Mouse (Mus musculus): ENCODE measurements around the gene Arl14. TPM values are rescaled to one million over a fixed set of nuclear protein-coding genes. Genes with fewer than 3 reads are reported as not detected.
A peak's percentile ranks its signal among the peaks of the same experiment; 100 is the strongest.
"Not testable (repeated sequence)": the region's sequence is repeated elsewhere in the genome, so short reads cannot be mapped to it uniquely, and the experiment has no call there.

Arl14 gene
- polyA plus RNA-seq, 1 experiment from 2014 or later: not detected

GRCm38 (mm10) chr3:69226496-69226895, 4.3 kb downstream of the Arl14 start:
- ATAC-seq (ENCODE audit: low FRiP score, low TSS enrichment): no peak
- H3K4me3 ChIP-seq (replicated peaks; ENCODE audit: low read depth, low read length): no peak overlapping the region
- H3K4me2 ChIP-seq (ENCODE audit: low read length): no peak overlapping the region
- 83% methylated on average over 2 of the region's 2 CpGs for WGBS
- no peaks in the 10 kb centered on the region for H3K4me1 ChIP-seq (ENCODE audit: control insufficient read depth, insufficient read depth, low read length)
- H3K9me3 ChIP-seq (ENCODE audit: control insufficient read depth, low read length): no peaks in the 10 kb centered on the region
- no peaks in the 10 kb centered on the region for H3K27me3 ChIP-seq (ENCODE audit: control insufficient read depth, insufficient read depth, low read length)
- H3K36me3 ChIP-seq (ENCODE audit: control insufficient read depth, insufficient read depth, low read length): no peaks in the 10 kb centered on the region
- H3K27ac ChIP-seq (replicated peaks; ENCODE audit: low read depth, low read length): no peak overlapping the region
- no peak overlapping the region for H3K9ac ChIP-seq (replicated peaks; ENCODE audit: low read length)
- no peak for DNase-seq

- no peak overlapping the region for H3K4me2 ChIP-seq (ENCODE audit: low read length)
- no peak overlapping the region for H3K9ac ChIP-seq (replicated peaks; ENCODE audit: low read length)
- H3K4me1 ChIP-seq (ENCODE audit: control insufficient read depth, insufficient read depth, low read length): no peaks in the 10 kb centered on the region
- no peaks in the 10 kb centered on the region for H3K27me3 ChIP-seq (ENCODE audit: control insufficient read depth, insufficient read depth, low read length)
- no peaks in the 10 kb centered on the region for H3K9me3 ChIP-seq (ENCODE audit: control insufficient read depth, low read length)
- DNase-seq: no peak
- 94% methylated on average over 1 of the region's 1 CpGs for WGBS
- no peaks in the 10 kb centered on the region for H3K36me3 ChIP-seq (ENCODE audit: control insufficient read depth, insufficient read depth, low read length)
- H3K4me3 ChIP-seq (replicated peaks; ENCODE audit: low read depth, low read length): no peak overlapping the region
- H3K27ac ChIP-seq (replicated peaks; ENCODE audit: low read depth, low read length): no peak overlapping the region
- ATAC-seq (ENCODE audit: low FRiP score, low TSS enrichment): no peak
Measured at GRCm38 (mm10) chr3:69228002-69228401, 5.8 kb downstream of the Arl14 start.

GRCm38 (mm10) chr3:69231522-69232138, 9.4 kb downstream of the Arl14 start:
- Histone ChIP-seq H3K4me1 (ENCODE audit: control insufficient read depth, insufficient read depth, low read length) (no peaks in the 10 kb centered on the region), H3K27ac (replicated peaks; ENCODE audit: low read depth, low read length) (no peak overlapping the region), H3K27me3 (ENCODE audit: control insufficient read depth, insufficient read depth, low read length) (no peaks in the 10 kb centered on the region), H3K4me3 (replicated peaks; ENCODE audit: low read depth, low read length) (no peak overlapping the region), H3K4me2 (ENCODE audit: low read length) (no peak overlapping the region), H3K9ac (replicated peaks; ENCODE audit: low read length) (no peak overlapping the region), H3K36me3 (ENCODE audit: control insufficient read depth, insufficient read depth, low read length) (no peaks in the 10 kb centered on the region), H3K9me3 (ENCODE audit: control insufficient read depth, low read length) (no peaks in the 10 kb centered on the region)
- no peak for ATAC-seq (ENCODE audit: low FRiP score, low TSS enrichment)
- DNase-seq: no peak
- 95% methylated on average over 14 of the region's 14 CpGs for WGBS

GRCm38 (mm10) chr3:69233552-69234189, 11.5 kb downstream of the Arl14 start:
- WGBS: 88% methylated on average over 10 of the region's 10 CpGs
- DNase-seq; H3K4me3 ChIP-seq (replicated peaks; ENCODE audit: low read depth, low read length); H3K4me2 ChIP-seq (ENCODE audit: low read length); H3K9ac ChIP-seq (replicated peaks; ENCODE audit: low read length); H3K27me3 ChIP-seq (ENCODE audit: control insufficient read depth, insufficient read depth, low read length); ATAC-seq (ENCODE audit: low FRiP score, low TSS enrichment); H3K4me1 ChIP-seq (ENCODE audit: control insufficient read depth, insufficient read depth, low read length); H3K9me3 ChIP-seq (ENCODE audit: control insufficient read depth, low read length); H3K36me3 ChIP-seq (ENCODE audit: control insufficient read depth, insufficient read depth, low read length); H3K27ac ChIP-seq (replicated peaks; ENCODE audit: low read depth, low read length): not testable (repeated sequence)

- no peak overlapping the region for H3K9ac ChIP-seq (replicated peaks; ENCODE audit: low read length)
- DNase-seq (no peak), ATAC-seq (ENCODE audit: low FRiP score, low TSS enrichment) (no peak)
- H3K4me1 ChIP-seq (ENCODE audit: control insufficient read depth, insufficient read depth, low read length): no peaks in the 10 kb centered on the region
- 95% methylated on average over 1 of the region's 1 CpGs for WGBS
- H3K4me3 ChIP-seq (replicated peaks; ENCODE audit: low read depth, low read length): no peak overlapping the region
- H3K4me2 ChIP-seq (ENCODE audit: low read length): no peak overlapping the region
- H3K27me3 ChIP-seq (ENCODE audit: control insufficient read depth, insufficient read depth, low read length): no peaks in the 10 kb centered on the region
- no peak overlapping the region for H3K27ac ChIP-seq (replicated peaks; ENCODE audit: low read depth, low read length)
- no peaks in the 10 kb centered on the region for H3K36me3 ChIP-seq (ENCODE audit: control insufficient read depth, insufficient read depth, low read length)
- H3K9me3 ChIP-seq (ENCODE audit: control insufficient read depth, low read length): no peaks in the 10 kb centered on the region
Measured at GRCm38 (mm10) chr3:69234525-69234924, 12.3 kb downstream of the Arl14 start.

GRCm38 (mm10) chr3:69235806-69236205, 13.6 kb downstream of the Arl14 start:
- Histone ChIP-seq H3K27me3 (ENCODE audit: control insufficient read depth, insufficient read depth, low read length) (no peaks in the 10 kb centered on the region), H3K4me3 (replicated peaks; ENCODE audit: low read depth, low read length) (no peak overlapping the region), H3K4me2 (ENCODE audit: low read length) (no peak overlapping the region), H3K4me1 (ENCODE audit: control insufficient read depth, insufficient read depth, low read length) (no peaks in the 10 kb centered on the region), H3K27ac (replicated peaks; ENCODE audit: low read depth, low read length) (no peak overlapping the region), H3K9me3 (ENCODE audit: control insufficient read depth, low read length) (no peaks in the 10 kb centered on the region), H3K9ac (replicated peaks; ENCODE audit: low read length) (no peak overlapping the region), H3K36me3 (ENCODE audit: control insufficient read depth, insufficient read depth, low read length) (no peaks in the 10 kb centered on the region)
- WGBS: 73% methylated on average over 3 of the region's 3 CpGs
- DNase-seq (no peak), ATAC-seq (ENCODE audit: low FRiP score, low TSS enrichment) (no peak)

- DNase-seq: no peak
- ATAC-seq (ENCODE audit: low FRiP score, low TSS enrichment): no peak
- Histone ChIP-seq H3K9me3 (ENCODE audit: control insufficient read depth, low read length) (no peaks in the 10 kb centered on the region), H3K9ac (replicated peaks; ENCODE audit: low read length) (no peak overlapping the region), H3K4me2 (ENCODE audit: low read length) (no peak overlapping the region), H3K4me1 (ENCODE audit: control insufficient read depth, insufficient read depth, low read length) (no peaks in the 10 kb centered on the region), H3K27ac (replicated peaks; ENCODE audit: low read depth, low read length) (no peak overlapping the region), H3K4me3 (replicated peaks; ENCODE audit: low read depth, low read length) (no peak overlapping the region), H3K36me3 (ENCODE audit: control insufficient read depth, insufficient read depth, low read length) (no peaks in the 10 kb centered on the region), H3K27me3 (ENCODE audit: control insufficient read depth, insufficient read depth, low read length) (no peaks in the 10 kb centered on the region)
- WGBS: 89% methylated on average over 12 of the region's 12 CpGs
Measured at GRCm38 (mm10) chr3:69236491-69236890, 14.3 kb downstream of the Arl14 start.

GRCm38 (mm10) chr3:69238141-69238851, 16.1 kb downstream of the Arl14 start:
- no peaks in the 10 kb centered on the region for H3K36me3 ChIP-seq (ENCODE audit: control insufficient read depth, insufficient read depth, low read length)
- H3K4me1 ChIP-seq (ENCODE audit: control insufficient read depth, insufficient read depth, low read length): no peaks in the 10 kb centered on the region
- 44% methylated on average over 12 of the region's 12 CpGs for WGBS
- H3K27me3 ChIP-seq (ENCODE audit: control insufficient read depth, insufficient read depth, low read length): no peaks in the 10 kb centered on the region
- H3K4me2 ChIP-seq (ENCODE audit: low read length): no peak overlapping the region
- peak; percentile 87 for DNase-seq
- no peak overlapping the region for H3K9ac ChIP-seq (replicated peaks; ENCODE audit: low read length)
- no peak overlapping the region for H3K27ac ChIP-seq (replicated peaks; ENCODE audit: low read depth, low read length)
- H3K4me3 ChIP-seq (replicated peaks; ENCODE audit: low read depth, low read length): no peak overlapping the region
- no peak for ATAC-seq (ENCODE audit: low FRiP score, low TSS enrichment)
- no peaks in the 10 kb centered on the region for H3K9me3 ChIP-seq (ENCODE audit: control insufficient read depth, low read length)

- no peak overlapping the region for H3K4me2 ChIP-seq (ENCODE audit: low read length)
- no peak for DNase-seq
- H3K4me3 ChIP-seq (replicated peaks; ENCODE audit: low read depth, low read length): no peak overlapping the region
- no peaks in the 10 kb centered on the region for H3K4me1 ChIP-seq (ENCODE audit: control insufficient read depth, insufficient read depth, low read length)
- no peaks in the 10 kb centered on the region for H3K9me3 ChIP-seq (ENCODE audit: control insufficient read depth, low read length)
- H3K9ac ChIP-seq (replicated peaks; ENCODE audit: low read length): no peak overlapping the region
- no peaks in the 10 kb centered on the region for H3K27me3 ChIP-seq (ENCODE audit: control insufficient read depth, insufficient read depth, low read length)
- no peak for ATAC-seq (ENCODE audit: low FRiP score, low TSS enrichment)
- 76% methylated on average over 5 of the region's 5 CpGs for WGBS
- H3K36me3 ChIP-seq (ENCODE audit: control insufficient read depth, insufficient read depth, low read length): no peaks in the 10 kb centered on the region
- H3K27ac ChIP-seq (replicated peaks; ENCODE audit: low read depth, low read length): no peak overlapping the region
Measured at GRCm38 (mm10) chr3:69239246-69239645, 17.0 kb downstream of the Arl14 start.

Data from midbrain, embryonic 14.5 days (tissue).